Mouse (Mus musculus): ENCODE measurements around the gene Cacna1h. TPM values are rescaled to one million over a fixed set of nuclear protein-coding genes. Genes with fewer than 3 reads are reported as not detected.
A peak's percentile ranks its signal among the peaks of the same experiment; 100 is the strongest.

Gene Cacna1h
- polyA plus RNA-seq, 1 experiment from 2014 or later = 12.0 TPM

DNA sequence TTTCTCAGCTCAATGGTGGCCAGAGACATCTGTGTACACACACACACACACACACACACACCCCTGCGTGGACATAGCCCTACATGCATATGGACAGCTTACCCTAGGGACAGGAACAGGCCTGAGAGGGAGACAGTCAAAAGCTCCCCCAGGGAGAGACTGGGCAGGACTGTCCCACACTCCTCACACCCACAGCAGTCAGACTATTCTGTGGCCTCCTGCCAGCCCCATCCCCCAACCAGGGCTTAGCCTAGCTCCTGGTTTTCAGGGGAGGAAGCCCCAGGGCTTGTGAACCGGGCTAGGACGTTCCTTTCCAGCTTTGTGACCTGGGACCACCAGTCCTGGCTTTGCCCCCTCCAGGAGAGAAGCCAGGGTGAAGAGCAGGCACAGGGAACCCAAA, 17.4 kb downstream of the Cacna1h start:
- peak overlapping the region; percentile 39; the same call in 1 of the 2 replicates for H3K9ac ChIP-seq
- H3K4me1 ChIP-seq (replicated peaks) = peaks cover 75% of the 10 kb centered on the region
- H3K4me2 ChIP-seq = no peak overlapping the region

DNA sequence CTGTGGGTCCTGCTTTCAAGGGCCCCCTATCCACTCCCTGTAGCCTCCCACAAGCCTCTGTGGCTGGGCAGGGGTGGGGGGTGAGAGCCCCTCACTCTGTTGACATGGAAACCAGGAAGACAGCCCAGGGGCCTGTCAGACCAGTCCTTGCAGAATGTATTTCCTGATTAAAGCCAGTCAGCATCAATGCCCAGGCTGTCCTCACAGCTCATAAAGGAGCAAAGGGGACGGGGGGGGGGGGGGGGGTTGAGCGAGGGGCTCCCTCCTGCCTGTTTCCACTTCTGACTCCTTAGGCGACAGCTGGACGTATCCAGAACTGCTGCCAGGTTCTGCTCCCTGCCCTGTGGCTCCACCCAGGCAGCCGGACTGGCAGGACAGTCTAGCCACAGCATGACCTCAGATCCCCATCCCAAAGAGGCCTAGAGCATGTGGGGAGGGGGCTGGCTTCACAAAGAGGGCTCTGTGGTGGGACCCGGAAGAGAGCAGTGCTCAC, 18.1 kb downstream of the Cacna1h start:
- 5% methylated on average over 6 of the region's 6 CpGs for WGBS
- H3K9ac ChIP-seq = peak overlapping the region; percentile 39
- peak overlapping the region; percentile 73 for H3K27ac ChIP-seq (replicated peaks)
- no peaks in the 10 kb centered on the region for H3K36me3 ChIP-seq
- peak; percentile 45 for ATAC-seq (ENCODE audit: low read depth)
- no peaks in the 10 kb centered on the region for H3K27me3 ChIP-seq
- H3K4me2 ChIP-seq = no peak overlapping the region
- peaks cover 78% of the 10 kb centered on the region for H3K4me1 ChIP-seq (replicated peaks)
- H3K9me3 ChIP-seq = no peaks in the 10 kb centered on the region
- H3K4me3 ChIP-seq = no peak overlapping the region

More for the DNA sequence above, 17.4 kb downstream of the Cacna1h start:
- Histone ChIP-seq H3K4me3 (no peak overlapping the region), H3K27me3 (no peaks in the 10 kb centered on the region), H3K36me3 (no peaks in the 10 kb centered on the region), H3K27ac (replicated peaks) (peak overlapping the region; percentile 73), H3K9me3 (no peaks in the 10 kb centered on the region)
- ATAC-seq (ENCODE audit: low read depth) = peak; percentile 34; the same call in 1 of the 2 replicates
- 22% methylated on average over 3 of the region's 3 CpGs for WGBS

DNA sequence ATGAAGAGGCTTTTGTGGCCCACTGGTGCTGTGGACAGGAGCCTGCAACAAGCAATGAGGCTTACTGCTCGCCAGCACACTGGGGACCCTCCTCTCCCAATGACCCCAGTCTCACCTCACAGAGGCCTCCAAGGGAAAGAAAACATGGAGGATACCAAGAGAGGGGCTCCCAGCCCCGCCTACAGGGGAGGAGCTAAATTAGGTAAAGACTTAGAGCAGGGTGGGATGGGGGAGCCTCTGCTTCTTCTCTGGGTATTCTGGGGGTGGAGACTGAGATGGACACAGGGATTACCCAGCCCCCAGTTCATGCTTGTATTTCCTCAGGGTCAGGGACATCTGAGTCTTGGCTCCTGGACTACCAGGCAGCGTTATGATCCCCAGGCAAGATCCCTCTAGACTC, 18.7 kb downstream of the Cacna1h start:
- no peak for ATAC-seq (ENCODE audit: low read depth)
- no peak overlapping the region for H3K4me2 ChIP-seq
- no peaks in the 10 kb centered on the region for H3K9me3 ChIP-seq
- H3K4me1 ChIP-seq (replicated peaks) = peaks cover 78% of the 10 kb centered on the region
- no peaks in the 10 kb centered on the region for H3K36me3 ChIP-seq
- H3K27me3 ChIP-seq = no peaks in the 10 kb centered on the region
- 28% methylated on average over 3 of the region's 3 CpGs for WGBS
- peak overlapping the region; percentile 73 for H3K27ac ChIP-seq (replicated peaks)
- H3K4me3 ChIP-seq = no peak overlapping the region
- no peak overlapping the region for H3K9ac ChIP-seq

DNA sequence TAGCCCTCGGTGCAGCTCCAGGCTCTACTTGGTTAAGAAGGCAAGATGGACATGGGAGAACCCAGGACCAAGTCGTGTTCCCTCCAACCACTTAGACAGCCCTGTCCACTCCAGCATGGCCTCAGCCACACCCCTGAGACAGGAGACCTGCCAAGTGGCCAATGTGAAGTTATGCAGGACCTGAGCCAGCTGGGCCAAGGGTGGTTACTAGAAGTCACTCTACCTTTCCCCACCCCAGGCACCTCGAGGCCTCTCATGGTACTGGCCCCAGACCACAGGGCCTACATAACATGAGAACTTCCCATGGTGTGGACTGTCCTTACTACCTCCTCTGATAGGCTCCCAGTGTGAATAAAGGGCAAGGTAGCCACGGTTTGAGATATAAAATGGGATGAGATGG, 19.4 kb downstream of the Cacna1h start:
- H3K27ac ChIP-seq (replicated peaks) = no peak overlapping the region
- H3K4me1 ChIP-seq (replicated peaks) = peaks cover 78% of the 10 kb centered on the region
- no peaks in the 10 kb centered on the region for H3K36me3 ChIP-seq
- 73% methylated on average over 4 of the region's 4 CpGs for WGBS
- no peaks in the 10 kb centered on the region for H3K9me3 ChIP-seq
- no peak overlapping the region for H3K4me2 ChIP-seq
- no peak for ATAC-seq (ENCODE audit: low read depth)
- no peaks in the 10 kb centered on the region for H3K27me3 ChIP-seq
- no peak overlapping the region for H3K9ac ChIP-seq
- no peak overlapping the region for H3K4me3 ChIP-seq

DNA sequence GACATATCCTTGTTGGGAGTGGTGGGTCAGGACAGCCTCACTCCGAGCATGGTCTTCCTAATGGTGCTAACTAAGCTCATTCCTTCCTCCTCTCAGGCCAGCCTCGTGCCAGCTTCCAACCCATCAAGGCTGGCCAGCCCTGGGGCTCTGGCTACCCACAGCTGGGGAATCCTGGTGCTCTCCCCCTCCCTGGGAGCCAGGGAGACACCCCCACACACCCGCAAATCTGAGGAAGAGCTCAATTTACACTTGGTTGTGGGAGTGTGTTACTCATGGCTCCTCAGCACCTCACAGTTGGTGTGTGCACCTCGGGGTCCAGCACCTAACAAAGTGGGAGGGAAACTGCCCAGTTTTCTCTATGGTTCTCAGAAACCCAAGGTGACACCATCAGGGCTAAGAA, 22.3 kb downstream of the Cacna1h start:
- Histone ChIP-seq H3K4me1 (replicated peaks) (peaks cover 72% of the 10 kb centered on the region), H3K27me3 (no peaks in the 10 kb centered on the region), H3K4me2 (no peak overlapping the region), H3K4me3 (no peak overlapping the region), H3K36me3 (no peaks in the 10 kb centered on the region), H3K9me3 (no peaks in the 10 kb centered on the region), H3K9ac (peak overlapping the region; percentile 14; the same call in 1 of the 2 replicates), H3K27ac (replicated peaks) (peak overlapping the region; percentile 85)
- ATAC-seq (ENCODE audit: low read depth) = no peak
- 62% methylated on average over 4 of the region's 4 CpGs for WGBS

DNA sequence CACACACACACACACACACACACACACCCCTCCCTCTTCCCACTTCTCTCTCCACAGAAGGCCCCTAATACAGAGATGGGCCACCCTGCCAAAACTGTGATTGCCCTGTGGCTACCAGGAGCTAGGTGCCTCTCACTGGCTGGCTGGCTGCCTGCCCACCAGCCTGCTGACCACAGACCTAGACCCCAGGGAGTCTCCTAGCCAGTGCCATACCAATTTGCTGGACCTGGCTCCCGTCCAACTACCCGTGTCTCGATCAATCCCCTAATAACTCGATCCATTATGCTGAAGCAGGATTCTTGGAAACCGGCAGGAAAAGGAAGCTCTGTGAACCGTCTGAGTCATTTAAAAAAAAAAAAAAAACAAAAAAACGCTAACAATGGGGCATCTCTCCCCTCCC, 22.8 kb downstream of the Cacna1h start:
- Histone ChIP-seq H3K36me3 (no peaks in the 10 kb centered on the region), H3K4me3 (no peak overlapping the region), H3K4me1 (replicated peaks) (peaks cover 72% of the 10 kb centered on the region), H3K27me3 (no peaks in the 10 kb centered on the region), H3K9ac (no peak overlapping the region), H3K4me2 (no peak overlapping the region), H3K27ac (replicated peaks) (peak overlapping the region; percentile 85), H3K9me3 (no peaks in the 10 kb centered on the region)
- no peak for ATAC-seq (ENCODE audit: low read depth)
- WGBS = 30% methylated on average over 7 of the region's 7 CpGs

DNA sequence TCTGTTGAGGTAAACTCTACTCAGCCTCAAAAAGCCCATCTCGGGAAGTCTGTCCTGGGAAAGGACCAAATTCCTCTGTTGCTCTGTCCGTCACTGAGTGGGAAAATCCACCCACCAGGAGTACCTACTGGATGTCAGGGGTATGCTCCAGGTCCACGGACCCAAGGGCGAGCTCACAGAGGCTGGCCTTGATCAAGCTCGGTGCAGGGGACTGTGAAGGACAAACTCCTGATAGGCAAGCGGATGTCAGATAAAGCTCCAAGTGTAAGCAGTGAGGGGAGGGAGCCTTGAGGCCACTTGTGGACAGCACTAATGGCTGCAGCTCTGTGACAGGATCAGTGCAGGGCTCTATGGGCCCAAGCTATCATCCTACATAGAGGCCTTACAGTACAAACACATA, 23.4 kb downstream of the Cacna1h start:
- no peak overlapping the region for H3K4me2 ChIP-seq
- H3K9ac ChIP-seq = 0 out of 2 replicates have a peak overlapping the region, but pooled peaks have one; percentile 34
- no peaks in the 10 kb centered on the region for H3K9me3 ChIP-seq
- no peaks in the 10 kb centered on the region for H3K27me3 ChIP-seq
- H3K4me3 ChIP-seq = no peak overlapping the region
- 77% methylated on average over 6 of the region's 6 CpGs for WGBS
- no peak for ATAC-seq (ENCODE audit: low read depth)
- H3K4me1 ChIP-seq (replicated peaks) = peaks cover 72% of the 10 kb centered on the region
- no peaks in the 10 kb centered on the region for H3K36me3 ChIP-seq
- peak overlapping the region; percentile 85 for H3K27ac ChIP-seq (replicated peaks)

DNA sequence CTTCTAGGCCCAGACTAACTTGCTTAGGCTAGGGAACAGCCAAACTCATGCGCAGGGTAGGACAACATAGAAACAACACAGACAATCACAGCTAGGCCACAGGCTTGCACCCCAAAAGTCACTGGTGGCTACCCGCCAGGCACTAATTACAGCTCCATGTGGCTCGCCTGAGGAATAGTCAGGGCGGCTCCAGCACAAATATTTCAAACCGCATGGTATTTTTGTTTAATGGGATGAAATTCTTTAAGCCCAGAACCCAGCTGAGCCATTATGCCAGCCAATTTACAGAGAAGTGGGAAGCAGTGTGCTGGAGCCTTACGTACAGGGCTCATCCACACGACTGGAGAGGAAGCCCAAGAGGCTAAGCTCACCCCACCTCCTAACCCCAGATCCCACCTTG, 24.0 kb downstream of the Cacna1h start:
- Histone ChIP-seq H3K4me2 (no peak overlapping the region), H3K9me3 (no peaks in the 10 kb centered on the region), H3K4me3 (no peak overlapping the region), H3K9ac (0 out of 2 replicates have a peak overlapping the region, but pooled peaks have one; percentile 34), H3K27me3 (no peaks in the 10 kb centered on the region), H3K27ac (replicated peaks) (peak overlapping the region; percentile 85), H3K4me1 (replicated peaks) (peaks cover 72% of the 10 kb centered on the region), H3K36me3 (no peaks in the 10 kb centered on the region)
- 49% methylated on average over 7 of the region's 7 CpGs for WGBS
- no peak for ATAC-seq (ENCODE audit: low read depth)

DNA sequence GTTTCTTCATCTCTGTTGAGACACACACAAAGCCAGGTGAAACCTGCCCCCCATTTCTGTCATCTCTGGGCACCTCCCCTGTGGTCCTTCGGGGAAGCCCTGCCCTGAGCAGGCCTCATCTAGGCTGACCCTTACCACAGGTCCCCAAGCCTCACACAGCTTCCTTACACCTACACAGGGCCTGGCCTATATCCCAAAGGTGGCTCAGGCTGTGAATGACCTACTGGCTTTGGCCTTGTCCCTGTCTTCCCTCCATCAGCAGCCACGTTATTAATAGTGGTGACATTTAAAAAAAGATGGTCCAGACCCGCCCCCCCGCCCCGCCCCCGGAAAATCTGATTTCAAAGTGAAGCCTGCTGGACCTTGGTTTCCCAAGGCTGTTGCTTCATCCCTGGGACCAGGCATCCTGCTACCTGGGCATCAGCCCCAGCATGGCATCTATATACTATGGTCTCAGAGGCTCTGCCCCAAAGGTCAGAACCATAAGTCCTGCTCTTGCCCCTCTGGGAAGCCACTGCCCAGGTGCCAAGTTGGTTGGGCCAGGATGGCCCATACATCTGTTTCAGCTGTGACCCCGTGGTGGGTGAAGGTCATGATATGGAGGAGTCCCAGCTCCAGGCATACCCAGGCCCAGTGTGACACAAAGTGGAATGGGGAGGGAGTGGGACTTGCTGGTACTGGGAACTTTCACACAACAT, 25.1 kb downstream of the Cacna1h start:
- Histone ChIP-seq H3K27ac (replicated peaks) (no peak overlapping the region; the same call in 1 of the 2 replicates), H3K4me3 (no peak overlapping the region), H3K9me3 (no peaks in the 10 kb centered on the region), H3K4me1 (replicated peaks) (peaks cover 74% of the 10 kb centered on the region), H3K9ac (no peak overlapping the region), H3K4me2 (no peak overlapping the region), H3K36me3 (no peaks in the 10 kb centered on the region), H3K27me3 (peaks cover 1% of the 10 kb centered on the region; the same call in 1 of the 2 replicates)
- WGBS = 88% methylated on average over 7 of the region's 7 CpGs
- no peak for ATAC-seq (ENCODE audit: low read depth)

DNA sequence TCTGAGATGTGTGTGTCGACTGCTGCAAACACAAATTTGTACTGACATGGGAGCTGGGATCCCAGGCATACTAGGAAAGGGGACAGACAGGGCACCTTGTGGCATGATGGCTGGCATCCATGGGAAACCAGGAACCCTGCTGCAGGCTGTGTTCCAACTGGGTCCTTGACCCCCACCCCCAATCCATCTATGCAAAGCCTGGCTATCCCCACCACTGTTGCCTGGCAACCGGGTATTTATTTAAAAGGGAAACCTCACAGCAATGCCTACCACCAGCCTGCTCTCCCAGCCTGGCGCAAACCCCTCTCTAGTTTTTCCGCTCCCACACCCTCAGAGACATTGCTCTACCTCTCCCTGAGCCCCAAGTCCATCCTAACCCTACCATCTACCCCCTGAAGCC, 26.2 kb downstream of the Cacna1h start:
- Histone ChIP-seq H3K4me2 (no peak overlapping the region), H3K9ac (no peak overlapping the region), H3K4me1 (replicated peaks) (peaks cover 74% of the 10 kb centered on the region), H3K27ac (replicated peaks) (peak overlapping the region; percentile 72), H3K36me3 (no peaks in the 10 kb centered on the region), H3K9me3 (no peaks in the 10 kb centered on the region), H3K4me3 (no peak overlapping the region), H3K27me3 (peaks cover 11% of the 10 kb centered on the region)
- WGBS = 67% methylated on average over 4 of the region's 4 CpGs
- ATAC-seq (ENCODE audit: low read depth) = no peak

DNA sequence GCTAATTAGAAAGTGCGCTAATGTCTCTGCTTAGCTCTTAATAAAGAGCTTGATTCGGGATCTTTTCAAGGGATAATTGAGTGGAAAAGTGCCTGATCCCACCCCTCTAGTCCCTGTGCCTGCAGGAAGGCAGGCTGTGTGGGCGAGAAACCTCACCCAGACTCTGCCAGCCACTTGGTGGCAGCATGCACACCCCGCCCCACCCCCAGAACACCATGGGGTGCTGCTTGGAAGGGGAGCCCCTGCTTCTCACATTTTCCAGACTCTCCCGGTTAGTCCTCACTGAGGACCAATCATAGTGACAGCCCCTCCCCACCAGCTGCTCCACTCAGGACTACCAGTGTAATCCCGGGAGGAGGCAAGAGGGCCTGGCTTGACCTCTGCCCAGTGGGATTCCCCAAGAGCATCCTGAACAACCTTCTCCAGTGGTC, 27.6 kb downstream of the Cacna1h start:
- 13% methylated on average over 6 of the region's 6 CpGs for WGBS
- Histone ChIP-seq H3K27ac (replicated peaks) (peak overlapping the region; percentile 72), H3K9ac (0 out of 2 replicates have a peak overlapping the region, but pooled peaks have one; percentile 43), H3K4me2 (0 out of 2 replicates have a peak overlapping the region, but pooled peaks have one; percentile 4), H3K27me3 (peaks cover 22% of the 10 kb centered on the region), H3K4me3 (no peak overlapping the region), H3K9me3 (no peaks in the 10 kb centered on the region), H3K4me1 (replicated peaks) (peaks cover 73% of the 10 kb centered on the region), H3K36me3 (no peaks in the 10 kb centered on the region)
- peak; percentile 25; the same call in 1 of the 2 replicates for ATAC-seq (ENCODE audit: low read depth)

DNA sequence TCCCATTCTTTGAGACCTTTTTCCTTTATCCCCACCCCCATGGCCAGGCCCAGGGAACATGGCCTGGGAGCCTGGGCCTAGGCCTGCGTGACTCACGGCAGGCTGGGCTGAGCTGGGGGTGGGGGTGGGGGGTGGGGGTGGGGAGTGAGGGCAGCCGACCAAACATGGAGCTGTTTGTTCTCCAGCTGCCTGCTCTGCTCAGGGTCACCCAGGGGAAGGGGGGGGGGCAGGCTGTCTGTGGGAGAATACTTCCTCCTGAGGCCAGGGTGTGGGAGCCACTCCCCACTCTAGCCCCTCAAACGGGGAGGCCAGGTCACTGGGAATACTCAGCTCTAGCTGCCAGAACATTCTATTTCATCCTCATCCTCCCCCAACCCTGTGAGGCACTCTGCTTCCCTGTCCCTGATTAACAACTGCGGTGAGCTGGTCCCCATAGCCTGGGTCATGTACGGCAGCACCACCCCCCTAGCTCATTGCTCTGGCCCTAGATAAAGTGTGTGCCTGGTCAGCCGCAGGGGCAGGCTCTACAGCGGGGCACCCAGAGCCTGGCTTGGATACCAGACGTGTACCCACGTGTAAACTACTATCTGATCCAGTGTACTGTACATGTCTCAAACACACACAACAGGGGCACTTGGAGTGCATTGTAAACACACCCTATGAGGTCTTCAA, 28.2 kb downstream of the Cacna1h start:
- Histone ChIP-seq H3K27ac (replicated peaks) (peak overlapping the region; percentile 72), H3K4me3 (no peak overlapping the region), H3K9me3 (no peaks in the 10 kb centered on the region), H3K4me1 (replicated peaks) (peaks cover 68% of the 10 kb centered on the region), H3K9ac (peak overlapping the region; percentile 43), H3K4me2 (0 out of 2 replicates have a peak overlapping the region, but pooled peaks have one; percentile 4), H3K36me3 (no peaks in the 10 kb centered on the region), H3K27me3 (peaks cover 26% of the 10 kb centered on the region)
- ATAC-seq (ENCODE audit: low read depth) = peak; percentile 24; the same call in 1 of the 2 replicates
- 13% methylated on average over 10 of the region's 10 CpGs for WGBS

Measured in neural tube, embryonic 13.5 days (tissue).